Mouse (Mus musculus): ENCODE measurements around the gene Arih1.
"Not testable (repeated sequence)": the region's sequence is repeated elsewhere in the genome, so short reads cannot be mapped to it uniquely, and the experiment has no call there.

The Arih1 gene

DNA sequence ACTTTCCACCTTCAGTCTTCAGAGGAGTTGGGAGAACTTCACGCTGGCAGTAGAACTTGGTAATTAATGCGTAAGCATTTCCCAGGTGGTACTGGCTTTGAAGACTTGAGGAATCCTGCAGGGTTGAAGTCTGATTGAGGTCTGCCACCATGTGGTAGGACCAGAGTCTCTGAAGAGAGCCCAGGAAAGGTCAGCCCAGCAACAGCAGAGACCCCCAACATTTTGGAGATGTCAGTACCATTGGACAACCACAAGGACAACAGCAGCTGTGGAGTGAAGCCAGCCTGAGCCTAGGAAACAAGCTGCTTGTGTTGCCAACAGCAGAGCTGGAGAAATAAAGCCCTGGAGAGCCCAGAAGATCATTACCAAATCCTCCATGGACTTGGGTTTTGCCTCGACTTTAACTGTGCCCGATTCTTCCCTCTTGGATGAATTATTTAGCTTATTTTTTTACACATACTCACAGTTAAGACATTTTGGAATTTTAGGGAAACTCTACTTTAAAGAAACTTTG is 27.4 kb downstream of the Arih1 start:
- DNase-seq (ENCODE audit: low spot score): no peak

GRCm38 (mm10) chr9:59458416-59458815 is 28.0 kb downstream of the Arih1 start:
- no peak for DNase-seq (ENCODE audit: low spot score)

DNA sequence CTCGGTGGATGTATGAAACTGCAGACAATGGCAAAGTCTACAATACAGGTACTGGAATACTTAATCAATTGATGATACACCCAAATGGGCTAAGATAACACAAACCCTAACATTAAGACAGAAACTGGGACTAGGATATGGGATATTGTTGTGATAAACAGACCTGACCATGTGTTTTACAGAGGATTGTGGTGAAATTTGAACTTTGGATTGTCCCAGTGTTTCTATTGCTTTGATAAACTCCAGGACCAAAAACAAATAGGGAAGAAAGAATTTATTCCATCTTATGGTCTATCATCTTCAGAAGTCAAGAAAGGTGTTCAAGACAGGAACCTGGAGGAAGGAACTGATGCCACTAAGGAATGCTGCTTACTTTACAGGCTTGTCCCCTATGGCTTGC is 28.7 kb downstream of the Arih1 start:
- DNase-seq (ENCODE audit: low spot score): no peak

GRCm38 (mm10) chr9:59455404-59456068 is 30.9 kb downstream of the Arih1 start:
- no peak for DNase-seq (ENCODE audit: low spot score)

DNA sequence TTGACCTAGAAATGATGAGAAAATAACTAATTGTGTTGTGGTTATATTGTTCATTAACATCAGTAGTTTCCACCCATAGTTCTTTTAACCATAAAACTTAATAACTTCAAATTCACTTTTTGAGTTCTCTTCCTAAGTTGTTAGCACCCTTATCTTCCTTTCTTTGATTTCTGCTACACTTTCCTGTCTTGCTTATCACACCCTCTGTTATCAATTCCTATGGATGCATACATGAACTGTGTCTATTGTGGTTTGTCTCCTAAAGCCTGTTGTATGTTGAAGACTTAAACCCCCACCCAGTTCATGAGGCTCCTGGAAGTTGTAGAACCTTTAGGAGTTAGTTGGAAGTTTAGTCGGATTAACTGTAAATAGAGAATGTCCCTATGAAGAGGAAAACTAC is 52.7 kb downstream of the Arih1 start:
- no peak for DNase-seq (ENCODE audit: low spot score)

- no peak for DNase-seq (ENCODE audit: low spot score)
Observed at GRCm38 (mm10) chr9:59431626-59432025, 54.8 kb downstream of the Arih1 start.

- DNase-seq (ENCODE audit: low spot score): no peak
Observed at GRCm38 (mm10) chr9:59420487-59420886, 65.9 kb downstream of the Arih1 start.

DNA sequence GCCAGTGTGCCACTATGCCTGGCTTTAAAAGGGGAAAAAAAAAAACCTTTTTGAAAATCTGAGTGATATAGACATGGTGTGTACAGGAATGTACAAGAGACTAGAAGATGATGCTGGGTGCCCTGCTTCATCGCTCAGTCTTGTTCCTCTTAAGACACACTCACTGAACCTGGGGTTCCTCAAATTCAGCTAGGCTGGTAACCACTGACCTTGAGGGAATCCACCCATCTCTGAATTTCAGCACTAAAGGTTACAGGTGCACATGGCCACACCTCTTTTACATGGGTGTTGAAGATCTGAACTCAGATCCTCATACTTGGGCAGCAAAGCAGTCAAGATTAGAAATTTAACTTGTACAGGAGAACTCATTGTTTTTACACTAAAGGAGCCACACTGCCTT is 79.1 kb downstream of the Arih1 start:
- DNase-seq (ENCODE audit: low spot score): no peak

DNA sequence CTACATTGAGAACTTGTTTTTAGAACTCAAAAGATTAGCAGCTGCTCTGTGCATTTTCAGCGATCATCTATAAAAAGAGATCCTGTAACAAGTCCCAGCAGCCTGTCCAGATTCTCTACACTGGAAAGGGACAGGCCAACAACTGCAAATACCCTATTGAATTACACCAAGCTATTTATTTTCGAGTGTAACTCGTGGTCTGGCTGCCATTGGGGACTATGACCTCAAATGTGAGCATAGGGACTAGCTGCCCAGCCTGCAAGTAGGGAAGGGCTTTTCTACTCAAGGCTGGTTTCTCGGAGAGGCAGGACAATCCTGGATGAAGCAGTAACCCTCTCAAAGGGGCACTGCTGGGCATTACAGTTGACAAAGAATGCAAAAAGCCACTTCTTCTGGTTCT is 97.3 kb downstream of the Arih1 start:
- DNase-seq (ENCODE audit: low spot score): no peak

GRCm38 (mm10) chr9:59388311-59388710 is 98.1 kb downstream of the Arih1 start:
- DNase-seq (ENCODE audit: low spot score): no peak

GRCm38 (mm10) chr9:59387461-59387860 is 99.0 kb downstream of the Arih1 start:
- DNase-seq (ENCODE audit: low spot score): no peak

DNA sequence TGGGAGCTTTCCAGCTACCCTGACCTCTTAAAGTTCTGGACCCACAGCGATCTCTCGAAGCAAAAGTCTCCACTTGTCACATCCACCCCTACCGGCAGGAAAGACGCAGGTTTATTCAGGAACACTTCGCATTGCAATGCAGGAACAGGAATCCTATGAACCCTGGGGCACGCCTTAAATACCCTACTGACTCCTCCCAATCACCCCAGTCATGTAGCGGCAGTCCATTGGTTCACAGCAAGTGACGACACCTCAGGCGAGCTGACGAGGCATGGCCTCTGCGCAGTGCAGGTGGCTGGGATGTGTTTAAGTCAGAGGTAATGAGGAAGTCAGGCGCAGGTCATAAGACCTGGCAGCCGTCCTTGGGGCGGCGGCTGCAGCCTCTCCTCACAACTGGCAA is 110.8 kb downstream of the Arih1 start:
- DNase-seq (ENCODE audit: low spot score): no peak

DNA sequence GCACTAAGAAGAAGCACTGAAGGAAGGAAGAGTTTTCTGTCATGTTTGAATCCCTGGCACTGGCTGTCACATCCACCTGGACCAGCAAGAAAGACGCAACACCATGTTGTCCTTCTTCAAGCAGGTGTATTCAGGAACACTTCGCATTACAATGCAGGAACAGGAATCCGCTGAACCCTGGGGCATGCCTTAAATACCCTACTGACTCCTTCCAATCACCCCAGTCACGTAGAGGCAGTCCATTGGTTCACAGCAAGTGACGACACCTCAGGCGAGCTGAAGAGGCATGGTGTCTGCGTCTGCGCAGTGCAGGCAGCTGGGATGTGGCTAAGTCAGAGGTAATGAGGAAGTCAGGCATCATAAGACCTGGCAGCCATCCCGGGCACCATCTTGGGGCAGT is 116.8 kb downstream of the Arih1 start:
- DNase-seq (ENCODE audit: low spot score): no peak

DNA sequence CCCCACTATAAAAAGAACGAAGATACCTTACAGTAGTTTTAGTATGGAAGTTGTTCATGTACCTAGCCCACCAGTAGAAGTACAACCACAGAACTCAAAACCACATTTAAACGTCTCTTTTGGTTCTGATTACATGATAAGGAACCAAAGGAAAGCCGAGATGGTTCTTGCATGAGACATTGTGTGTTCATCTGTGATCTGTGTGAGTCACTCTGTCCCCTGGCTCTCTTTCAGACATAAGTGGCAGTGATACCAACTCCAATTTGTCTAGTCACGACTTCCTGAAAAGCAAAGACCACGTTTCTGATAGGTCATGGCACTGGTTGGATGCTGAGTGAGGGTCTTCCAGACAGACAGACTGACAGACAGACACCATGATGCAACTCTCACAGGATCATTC is 117.2 kb downstream of the Arih1 start:
- DNase-seq (ENCODE audit: low spot score): no peak

DNA sequence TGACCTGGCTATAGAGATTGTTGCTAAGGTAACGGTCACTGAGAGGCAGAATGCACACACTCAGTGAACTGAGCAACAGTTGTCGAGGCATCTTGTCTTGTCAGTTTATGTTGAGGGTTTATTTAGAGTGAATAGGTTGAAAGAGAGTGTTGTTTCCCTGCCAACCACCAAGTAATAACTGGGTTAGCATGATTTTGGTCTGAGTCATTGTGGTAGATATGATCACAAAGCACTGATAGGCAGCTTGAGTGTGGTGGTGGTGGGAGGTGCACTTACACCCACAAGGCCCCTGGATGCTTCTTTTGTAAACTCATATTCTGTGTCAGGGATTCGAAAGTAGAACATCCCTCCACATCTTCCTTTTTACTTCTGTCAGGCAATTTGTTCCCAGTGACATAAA is 125.9 kb downstream of the Arih1 start:
- DNase-seq (ENCODE audit: low spot score): not testable (repeated sequence)

GRCm38 (mm10) chr9:59358041-59358440 is 128.4 kb downstream of the Arih1 start:
- not testable (repeated sequence) for DNase-seq (ENCODE audit: low spot score)

GRCm38 (mm10) chr9:59353253-59353639 is 133.2 kb downstream of the Arih1 start, which contains the start of gene Bbs4:
Gene Bbs4 (minus strand): TSS chr9:59353508.
- peak; percentile 96 for DNase-seq (ENCODE audit: low spot score)

DNA sequence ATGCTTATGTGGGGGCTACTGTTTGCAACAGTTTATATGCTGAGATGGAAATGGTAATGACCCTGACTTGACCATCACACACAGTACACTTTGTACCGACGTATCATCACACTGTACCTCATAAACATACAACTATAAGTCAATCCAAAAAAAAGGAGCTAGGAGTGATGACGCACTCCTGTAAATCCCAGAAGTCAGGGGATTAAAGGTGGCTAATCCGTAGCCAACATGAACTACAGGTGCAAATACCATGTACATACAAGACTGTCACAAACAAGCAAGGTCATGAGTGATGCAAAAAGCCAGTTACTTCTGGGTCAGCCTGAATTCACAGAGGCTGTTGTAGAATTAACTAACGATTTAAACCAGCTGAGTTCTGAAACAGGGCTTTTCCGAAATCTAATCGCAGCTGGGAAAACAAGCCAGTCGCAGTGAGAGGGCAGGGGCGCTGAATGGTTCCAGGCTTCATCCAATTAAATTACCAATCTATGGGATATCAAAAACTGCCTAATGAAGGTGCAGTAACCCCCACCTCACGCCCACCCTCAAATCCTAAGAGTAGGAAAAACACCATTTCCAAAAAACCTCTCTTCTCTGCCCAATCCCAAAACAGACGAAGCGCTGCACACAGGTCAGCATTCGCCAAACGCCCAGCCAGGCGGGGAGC is 133.7 kb downstream of the Arih1 start:
- no peak for DNase-seq (ENCODE audit: low spot score)

DNA sequence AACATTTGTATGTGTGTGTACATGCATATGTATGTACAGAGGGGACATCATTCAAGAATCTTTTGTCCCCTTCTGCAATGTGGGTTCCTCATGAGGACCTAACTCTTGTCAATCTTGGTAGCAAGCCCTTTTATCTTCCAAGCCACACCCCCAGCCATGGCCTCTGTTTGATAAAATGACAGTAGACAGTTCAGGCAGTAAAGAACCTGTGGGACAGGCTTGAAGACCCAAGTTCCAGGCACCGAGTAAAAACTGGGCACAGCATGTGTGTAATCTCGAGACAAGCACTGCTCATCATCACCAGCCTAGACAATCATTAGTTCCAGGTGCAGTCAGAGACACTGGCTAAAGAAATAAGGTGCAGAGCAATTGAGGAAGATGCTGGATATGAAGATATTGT is 140.2 kb downstream of the Arih1 start:
- DNase-seq (ENCODE audit: low spot score): no peak

GRCm38 (mm10) chr9:59340002-59340401 is 146.4 kb downstream of the Arih1 start:
- no peak for DNase-seq (ENCODE audit: low spot score)

DNA sequence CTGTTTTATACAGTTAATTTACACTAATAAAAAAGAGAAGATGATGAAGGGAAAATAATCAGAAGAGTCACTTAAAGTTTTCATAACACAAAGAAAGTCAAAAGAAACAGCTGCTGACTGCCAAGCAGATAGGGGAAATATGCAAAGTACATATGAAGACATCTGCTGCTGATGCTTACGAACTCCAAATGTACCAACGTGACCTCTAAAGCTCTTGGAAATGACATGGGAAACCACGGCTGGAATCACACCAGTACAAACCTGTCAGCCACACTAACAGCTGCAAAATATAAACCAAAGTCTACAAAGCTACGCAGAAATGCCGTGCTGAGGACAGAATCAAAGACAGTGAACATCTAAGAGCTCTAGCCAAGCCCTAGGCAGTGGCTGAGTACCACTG is 147.3 kb downstream of the Arih1 start:
- no peak for DNase-seq (ENCODE audit: low spot score)

DNA sequence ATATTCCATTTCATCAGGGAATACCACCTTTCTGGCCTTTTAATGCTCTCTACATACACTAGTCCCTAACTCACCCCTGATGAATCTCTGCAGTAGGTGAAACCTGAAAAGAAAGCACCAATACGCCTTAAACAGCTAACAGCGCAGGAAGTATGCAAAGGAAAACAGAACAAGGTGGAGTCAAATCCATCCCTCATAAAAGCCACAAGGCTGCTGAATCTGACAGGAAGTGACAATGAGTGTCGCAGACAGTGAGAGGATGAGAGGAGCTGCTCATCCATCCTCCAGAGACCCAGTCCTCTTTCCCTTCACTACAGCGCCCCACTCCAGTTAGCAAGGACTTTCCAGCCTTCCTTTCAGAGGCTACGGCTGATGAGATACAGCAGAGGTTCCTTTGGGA is 148.0 kb downstream of the Arih1 start:
- no peak for DNase-seq (ENCODE audit: low spot score)

Measured in testis, postnatal 10 days (tissue).